Mouse (Mus musculus) cerebellum, postnatal 14 days (tissue): ENCODE measurements around the gene Ccrl2.

Experiments
- DNase-seq, 2 experiments: peaks; one replicate each; pipeline ENCODE4 v3.0.0; 2021; ENCODE audit warnings: mixed read lengths in 2 of 2

Gene Ccrl2

DNA sequence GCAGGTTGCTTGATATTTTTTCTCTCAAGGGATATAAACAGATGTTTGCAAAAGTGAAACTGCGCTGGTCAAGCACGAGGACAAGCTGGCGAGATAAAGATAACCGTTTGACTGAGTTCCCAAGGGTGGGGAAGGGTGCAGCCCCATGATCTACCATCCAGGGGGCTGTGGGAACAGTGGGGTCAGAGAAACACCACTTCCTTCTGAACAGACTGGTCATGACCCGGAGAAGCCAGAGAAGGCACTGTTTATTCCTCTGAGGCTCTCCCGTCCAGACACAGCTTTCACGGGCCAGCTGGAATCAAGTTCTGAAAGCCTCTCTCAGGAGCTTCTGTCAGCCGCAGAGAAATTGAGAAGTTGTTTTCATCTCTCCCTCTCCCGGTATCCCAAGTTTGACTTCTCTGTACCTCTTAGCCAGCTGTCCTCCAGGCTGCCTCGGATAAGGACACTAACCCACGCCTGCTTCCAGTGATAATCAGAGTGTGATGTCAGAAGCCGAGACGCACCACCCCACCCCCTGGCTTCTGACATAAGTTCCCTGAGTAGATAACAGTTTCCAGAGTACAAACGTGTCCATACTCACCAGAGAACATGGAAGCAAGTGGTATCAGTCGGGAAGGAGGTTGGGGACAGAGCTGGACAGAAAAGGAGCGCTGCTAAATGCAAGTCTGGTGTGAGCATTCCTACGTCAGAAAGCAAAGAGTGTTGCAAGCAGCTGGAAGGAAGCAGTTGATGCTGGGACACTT lies at the start of gene Ccrl2:
TSS of gene Ccrl2 (minus strand) at position 722 of the 746 bp plus-strand sequence.
- no peak for DNase-seq

DNA sequence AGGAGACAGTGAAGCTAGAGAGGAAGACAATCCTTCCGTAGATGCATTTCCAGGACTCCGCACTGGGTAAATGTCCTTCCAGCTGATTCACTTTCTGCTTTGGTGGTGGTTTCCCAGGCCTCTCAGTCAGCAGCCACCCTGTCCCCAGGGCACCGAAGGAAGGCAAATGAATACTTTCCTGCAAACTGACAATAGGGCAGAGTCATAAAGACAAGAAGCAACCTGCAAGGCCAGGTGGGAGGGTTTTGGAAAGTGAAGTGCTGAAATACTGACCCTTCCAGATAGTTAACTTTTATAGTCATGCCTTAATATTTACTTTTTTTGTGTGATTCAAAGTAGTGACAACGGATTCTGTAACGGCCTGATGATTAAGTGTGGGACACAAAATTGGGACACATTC lies 46.6 kb upstream of the Ccrl2 start:
- DNase-seq = no peak

DNA sequence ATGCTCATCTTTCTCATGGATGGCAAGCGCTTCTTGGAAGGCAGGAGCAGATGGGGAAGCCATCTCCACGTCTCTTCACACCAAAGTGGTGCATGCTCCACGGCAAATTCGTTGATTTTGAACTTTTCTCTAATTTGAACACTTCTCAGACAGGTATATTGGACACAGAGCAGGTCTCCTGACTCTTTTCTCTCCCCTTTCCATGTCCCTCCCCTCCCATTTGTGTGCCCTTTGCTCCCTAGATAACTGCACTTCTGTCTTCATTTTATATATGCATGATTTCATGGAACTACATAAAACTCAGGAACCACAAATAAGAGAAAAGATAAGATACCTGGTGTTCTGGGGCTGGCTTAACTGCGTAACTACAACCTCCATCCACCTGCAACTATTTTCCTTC lies 46.0 kb upstream of the Ccrl2 start:
- no peak for DNase-seq

DNA sequence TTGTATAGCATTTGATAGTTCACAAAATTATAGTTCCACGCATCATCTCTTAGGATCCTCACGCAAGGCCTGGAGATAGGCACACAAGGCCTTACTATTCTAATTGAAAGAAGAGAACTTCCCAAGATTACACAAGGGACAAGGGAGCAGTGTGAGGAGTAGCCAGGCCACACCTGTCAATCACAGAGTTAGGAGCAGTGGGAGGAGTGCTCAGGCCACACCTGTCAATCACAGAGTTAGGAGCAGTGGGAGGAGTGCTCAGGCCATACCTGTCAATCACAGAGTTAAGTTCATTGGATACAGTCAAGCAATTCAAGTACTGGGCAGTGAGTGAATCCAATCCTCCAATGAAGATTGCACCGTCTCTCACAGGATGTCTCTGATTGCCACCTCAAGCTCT lies 43.1 kb upstream of the Ccrl2 start:
- no peak for DNase-seq

DNA sequence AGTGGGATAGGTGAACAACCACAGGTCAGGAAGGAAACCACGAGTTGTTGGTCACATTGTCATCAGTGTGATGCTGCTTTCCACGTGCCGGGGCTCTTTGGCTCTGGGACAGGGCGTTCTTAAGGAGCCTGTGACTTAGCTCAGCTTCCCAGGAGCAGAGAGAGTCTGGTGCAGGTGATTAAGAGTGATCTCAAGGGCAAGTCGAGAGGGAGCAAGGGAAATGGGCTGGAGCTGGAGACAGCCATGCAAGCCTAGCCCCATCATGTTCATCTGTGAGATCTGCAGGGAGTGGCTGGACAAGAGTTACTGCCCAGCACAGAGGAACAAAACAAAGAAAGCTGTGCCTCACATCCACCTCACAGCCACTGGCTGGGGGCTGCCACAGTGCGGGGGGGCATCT lies 40.2 kb upstream of the Ccrl2 start:
- no peak for DNase-seq

DNA sequence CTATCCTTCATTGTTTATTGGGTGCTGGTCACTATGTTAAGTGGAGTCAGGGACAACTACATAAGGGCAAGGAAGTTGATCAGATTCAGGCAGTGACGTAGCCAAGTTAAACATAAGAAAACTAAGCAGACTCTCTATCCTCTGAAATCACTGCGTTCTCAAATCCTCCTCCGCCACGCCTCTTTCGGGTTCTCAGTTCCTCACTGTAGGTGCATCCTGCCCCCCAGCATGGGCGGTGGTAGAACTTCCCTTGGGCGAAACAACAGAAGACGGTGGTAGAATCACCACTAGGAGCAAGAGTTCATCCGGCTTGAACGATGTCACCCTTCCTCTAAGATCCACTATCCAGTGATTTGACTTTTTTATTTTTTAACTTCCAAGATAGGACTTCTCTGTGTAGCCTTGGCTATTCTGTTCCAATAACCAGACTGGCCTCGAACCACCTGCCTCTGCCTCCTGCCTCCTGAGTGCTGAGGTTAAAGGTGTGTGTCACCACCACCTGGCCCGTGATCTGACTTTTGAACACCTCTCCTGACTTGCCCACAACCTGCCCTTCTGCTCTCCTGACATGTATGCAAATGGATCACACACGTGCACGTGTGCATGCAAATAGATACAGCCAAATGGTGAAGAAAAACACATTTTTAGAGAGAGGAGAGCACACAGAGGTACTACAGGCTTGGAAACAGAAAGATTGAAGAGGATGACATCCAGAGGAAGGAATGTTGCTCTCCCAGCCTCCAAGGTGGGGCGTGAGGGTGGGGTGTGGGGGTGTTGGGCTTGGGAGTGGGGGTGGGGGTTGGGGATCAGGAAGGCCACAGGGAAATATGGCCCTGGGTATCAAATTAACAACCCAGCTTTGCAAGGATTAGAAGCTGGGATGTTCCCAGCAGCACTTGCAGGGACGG lies 39.4 kb upstream of the Ccrl2 start:
- no peak for DNase-seq

DNA sequence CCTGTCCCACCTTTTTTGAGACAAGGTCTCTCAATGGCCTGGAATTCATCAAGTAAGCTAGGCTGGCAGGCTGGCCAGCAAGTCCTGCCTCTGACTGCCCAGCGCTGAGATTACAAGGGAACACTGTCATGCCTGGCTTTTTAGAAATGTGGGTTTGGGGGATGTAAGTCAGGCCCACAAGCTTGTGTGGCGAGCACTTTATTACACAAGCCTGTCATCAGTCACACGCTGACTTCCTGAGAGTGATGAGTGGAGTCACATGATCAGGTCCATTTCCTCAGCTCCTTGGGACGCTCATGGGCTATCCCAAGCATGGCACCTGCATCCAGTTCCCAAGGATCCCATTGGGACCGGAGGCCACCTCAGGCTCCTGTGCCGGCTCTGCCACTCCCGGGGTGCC lies 38.4 kb upstream of the Ccrl2 start:
- DNase-seq = no peak

DNA sequence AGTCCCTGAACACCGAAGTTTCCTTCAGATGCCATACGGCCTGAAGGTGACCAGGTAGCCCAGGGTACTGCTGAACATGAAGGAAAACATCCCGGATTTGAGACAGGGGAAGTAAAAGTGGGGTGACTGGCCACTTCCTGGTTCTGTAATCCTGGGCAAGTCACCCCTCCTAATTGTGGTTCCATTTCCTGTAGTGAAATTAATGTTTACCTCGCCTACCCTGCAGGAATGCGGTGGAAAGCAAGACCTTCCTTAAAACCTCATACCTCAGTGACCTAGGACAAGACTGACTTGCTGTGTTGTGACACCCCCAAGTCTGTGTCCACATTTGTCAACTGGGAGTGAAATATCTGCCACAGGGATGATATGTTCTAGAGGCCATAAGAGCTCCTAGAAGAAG lies 37.3 kb upstream of the Ccrl2 start:
- no peak for DNase-seq

DNA sequence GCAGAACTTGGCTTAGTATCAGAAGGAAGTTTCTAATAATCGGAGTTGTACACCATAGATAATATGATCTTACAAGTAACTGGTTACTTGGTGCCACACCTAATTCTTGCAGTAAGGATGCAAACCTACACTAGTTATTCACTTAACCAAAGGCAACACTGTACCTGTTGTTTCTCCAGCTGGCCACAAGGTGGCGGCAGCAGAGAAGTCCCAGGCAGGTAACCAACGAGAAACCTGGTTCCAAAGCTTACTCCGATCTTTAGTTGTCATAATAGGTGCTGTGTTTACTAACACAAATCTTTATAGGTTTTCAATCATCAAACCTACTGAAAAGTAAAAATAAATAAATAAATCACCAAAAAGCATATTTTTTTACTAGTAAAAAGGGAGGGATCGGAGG lies 35.8 kb upstream of the Ccrl2 start:
- peak; percentile 77 to 79 for DNase-seq

DNA sequence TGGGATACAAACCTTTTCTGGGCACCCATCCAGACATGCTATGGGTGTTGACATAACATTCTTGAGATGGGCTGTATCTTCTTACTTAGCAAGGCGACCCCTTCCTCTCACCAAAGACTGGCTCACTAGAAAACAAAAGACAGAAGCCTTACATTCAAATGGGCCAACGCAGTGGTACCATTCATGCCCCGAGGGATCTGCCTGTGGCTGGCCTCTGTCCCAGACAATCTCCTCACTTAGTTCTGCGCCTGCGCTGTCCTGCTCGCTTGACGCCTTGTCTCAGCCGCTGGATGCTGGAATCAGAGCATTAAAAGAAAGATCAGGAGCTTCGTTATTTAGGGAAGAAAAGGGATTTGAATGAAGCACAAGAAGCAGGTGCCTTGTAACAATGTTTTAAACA lies 35.3 kb upstream of the Ccrl2 start:
- peak; percentile 54 to 62 for DNase-seq

DNA sequence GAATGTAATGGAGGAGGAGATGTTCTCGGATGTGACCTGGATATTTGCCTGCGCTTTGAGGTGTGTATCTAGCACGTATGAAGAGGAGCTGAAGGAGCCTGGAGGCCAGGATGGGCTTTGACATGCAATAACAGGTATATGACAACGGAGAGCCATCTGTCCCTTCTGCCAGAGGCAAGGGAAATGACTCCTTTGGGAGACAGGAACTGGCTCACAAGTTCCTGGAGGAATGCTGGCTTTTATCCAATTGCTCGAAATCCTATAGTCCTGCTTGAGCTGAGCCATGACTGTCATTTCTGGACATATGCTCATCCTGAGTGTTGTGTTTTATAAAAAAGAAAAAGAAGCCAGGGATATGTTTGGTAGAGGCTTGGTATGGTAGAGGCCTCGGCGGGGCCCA lies 31.6 kb upstream of the Ccrl2 start:
- DNase-seq = peak in 1 of 2 experiments; percentile 7

DNA sequence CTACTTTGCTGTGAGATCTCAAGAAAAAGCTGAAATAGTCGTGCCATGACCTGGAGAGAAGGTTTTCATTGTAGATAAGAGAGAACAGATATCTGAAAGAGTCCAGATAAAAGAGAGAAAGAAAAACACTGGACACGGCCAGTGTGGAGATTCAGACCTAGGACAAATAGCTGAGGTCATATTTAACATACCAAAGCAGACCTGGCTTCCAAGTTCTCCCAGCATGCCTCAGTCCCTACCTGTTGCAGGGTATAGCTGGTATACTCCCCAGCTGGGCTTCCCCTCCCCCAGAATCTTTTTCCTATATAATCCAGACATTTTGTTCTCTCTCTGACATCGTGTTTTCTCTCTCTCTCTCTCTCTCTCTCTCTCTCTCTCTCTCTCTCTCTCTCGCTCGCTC lies 30.6 kb upstream of the Ccrl2 start:
- DNase-seq = no peak

DNA sequence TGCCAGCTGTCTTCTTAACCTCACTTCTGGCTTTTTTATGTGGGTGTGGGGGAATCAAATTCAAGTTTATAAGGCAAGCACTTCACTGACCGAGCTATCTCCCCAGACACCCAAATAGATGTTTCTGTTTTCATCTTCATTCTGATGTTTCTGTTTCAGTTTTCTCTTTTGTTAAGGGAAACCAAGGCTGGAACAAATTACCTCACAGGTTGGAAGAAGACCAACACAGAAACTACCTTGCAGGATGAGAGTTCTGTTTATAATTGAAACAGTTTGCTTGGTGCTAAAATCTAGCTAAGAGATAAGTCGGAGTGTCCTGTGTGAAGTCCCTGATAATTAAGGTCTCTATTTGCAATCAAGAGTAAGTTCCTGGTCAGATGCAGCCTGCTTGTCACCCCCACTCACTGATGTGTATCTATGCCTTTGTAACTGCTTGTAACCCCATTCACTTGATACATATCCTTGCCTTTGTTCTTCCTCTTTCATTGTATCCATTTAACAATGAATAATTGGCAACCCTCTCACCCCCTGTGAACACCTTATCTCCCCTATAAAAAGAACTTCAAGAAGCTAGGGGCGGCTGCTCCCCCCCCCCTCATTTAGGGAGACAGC lies 29.8 kb upstream of the Ccrl2 start:
- no peak for DNase-seq

DNA sequence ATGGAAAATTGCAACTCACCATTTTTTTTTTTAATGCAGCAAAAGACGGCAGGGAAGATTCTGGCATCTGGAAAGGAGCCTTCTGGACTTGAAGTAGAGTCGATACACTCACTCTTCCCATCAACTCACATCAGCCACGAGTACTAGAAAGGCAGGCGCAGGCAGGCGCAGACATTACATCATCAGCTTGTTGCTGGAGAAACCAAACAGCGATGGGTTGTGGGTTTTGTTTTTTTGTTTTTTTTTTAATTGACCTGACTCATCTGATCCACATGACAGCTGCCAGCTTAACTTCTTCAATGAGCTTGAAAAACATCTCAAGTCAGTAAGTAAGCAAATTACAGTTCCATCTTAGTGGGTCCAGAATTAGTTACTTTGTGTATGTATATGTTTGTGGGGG lies 28.8 kb upstream of the Ccrl2 start:
- no peak for DNase-seq

DNA sequence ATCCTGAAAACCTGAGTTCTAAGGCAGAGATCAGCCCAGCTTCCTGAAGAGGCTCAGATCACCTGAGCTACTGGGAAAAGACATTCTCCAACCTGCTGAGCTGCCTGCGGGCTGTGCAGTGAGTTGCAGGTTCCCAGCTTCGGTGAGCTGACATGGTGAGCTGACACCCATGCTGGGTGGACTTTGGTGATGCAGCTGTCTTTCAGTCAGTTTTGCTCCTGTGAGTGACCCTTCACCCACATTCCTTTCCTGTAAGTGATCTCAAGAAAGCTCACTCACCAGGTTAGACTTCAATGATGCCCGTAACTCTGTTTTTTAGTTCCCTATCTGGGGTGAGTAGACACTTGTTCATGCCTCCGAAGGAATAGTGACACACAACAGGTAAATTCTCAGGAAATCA lies 28.0 kb upstream of the Ccrl2 start:
- no peak for DNase-seq

DNA sequence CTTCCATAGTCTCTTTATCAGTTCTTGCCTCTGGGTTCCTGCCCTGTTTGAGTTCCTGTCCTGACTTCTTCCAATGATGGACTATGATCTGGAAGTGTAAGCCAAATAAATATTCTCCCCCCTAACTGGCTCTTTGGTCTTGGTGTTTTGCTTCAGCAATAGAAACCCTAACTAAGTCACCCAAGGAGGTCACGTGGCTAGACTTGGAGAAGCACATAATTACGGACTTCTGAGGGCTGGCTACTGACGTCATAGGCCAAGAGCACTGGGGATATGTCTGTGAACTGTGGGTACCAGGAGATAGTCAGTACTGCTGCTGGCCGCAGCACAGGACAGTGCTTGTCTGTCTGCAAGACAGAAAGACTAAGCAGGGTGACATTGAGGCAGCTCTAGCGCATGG lies 24.4 kb upstream of the Ccrl2 start:
- DNase-seq = no peak

DNA sequence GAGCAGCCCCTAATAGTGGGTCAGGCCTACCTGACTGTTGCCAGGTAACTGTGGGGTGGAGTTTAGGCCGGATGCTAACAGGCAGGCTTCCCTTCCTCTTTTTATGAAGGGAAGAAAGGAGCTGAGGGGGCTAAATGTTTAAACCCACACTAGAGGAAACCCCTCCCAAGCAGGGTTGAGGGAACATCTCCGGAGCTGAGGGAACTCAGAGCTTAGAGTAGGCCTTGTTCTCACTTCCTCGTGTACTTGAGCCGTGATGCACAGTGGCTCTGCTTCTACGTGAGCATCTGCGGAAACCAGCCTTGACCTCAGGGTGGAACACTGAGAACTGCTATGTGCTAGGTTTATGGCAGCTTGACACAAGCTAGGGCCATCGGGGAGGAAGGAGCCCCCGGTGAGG lies 23.5 kb upstream of the Ccrl2 start:
- DNase-seq = no peak

DNA sequence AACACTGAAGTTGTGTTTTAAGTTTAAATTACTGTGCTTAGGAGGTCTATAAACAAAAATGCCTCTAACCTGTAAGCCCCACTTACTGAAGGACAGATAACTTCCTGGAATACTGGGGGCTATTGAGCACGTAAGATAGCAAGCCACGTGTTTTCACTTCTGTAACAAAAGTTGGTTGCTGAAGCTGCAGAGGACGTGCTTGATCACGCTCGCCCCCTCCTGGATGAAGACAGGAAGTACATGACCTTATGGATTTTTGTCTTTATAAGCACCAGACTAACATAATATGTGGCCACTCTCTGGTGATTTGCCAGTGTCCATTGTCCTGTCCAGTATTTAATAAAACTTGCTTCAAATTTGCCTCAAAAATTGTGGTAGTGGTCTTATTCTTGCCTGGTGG lies 20.4 kb upstream of the Ccrl2 start:
- peak; percentile 37 to 56 for DNase-seq

DNA sequence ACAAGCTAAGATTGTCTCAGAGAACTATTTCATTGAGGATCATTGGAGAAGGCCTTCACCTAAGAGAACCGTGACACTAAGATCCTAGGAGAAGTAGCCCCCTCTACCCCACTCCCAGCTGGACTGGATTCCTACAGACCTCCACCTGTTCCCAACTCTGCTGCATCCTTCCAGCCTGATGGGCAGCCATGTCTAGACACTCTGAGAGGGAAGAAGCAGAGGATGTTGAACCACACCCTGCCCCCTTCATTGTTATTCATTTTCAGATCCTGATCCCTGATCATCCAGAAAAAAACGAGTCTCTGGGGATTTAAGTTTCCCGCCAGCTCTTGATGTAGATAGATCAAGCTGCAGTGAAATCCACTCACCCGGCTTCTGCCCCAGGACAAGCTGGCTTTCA lies 15.7 kb upstream of the Ccrl2 start:
- DNase-seq = no peak

DNA sequence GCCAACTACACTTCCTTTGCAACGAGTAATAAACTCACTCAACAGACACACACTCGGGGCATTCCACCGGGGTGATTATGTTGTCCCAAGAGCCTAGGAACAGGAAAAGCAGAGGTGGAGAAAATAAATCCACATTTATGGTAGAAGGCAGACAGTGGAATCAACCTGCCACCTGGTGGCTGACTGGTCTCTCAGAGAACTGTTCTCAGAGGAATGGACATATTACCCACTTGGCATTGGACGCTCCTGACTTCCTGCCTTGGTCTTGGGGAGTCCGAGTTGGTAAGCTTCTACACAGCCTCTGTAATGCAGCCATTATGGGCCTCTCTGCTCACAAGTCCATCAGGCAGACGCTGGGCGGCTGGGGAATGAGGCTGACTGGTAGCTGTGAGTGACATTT lies 14.9 kb upstream of the Ccrl2 start:
- DNase-seq = peak; percentile 33 to 48

DNA sequence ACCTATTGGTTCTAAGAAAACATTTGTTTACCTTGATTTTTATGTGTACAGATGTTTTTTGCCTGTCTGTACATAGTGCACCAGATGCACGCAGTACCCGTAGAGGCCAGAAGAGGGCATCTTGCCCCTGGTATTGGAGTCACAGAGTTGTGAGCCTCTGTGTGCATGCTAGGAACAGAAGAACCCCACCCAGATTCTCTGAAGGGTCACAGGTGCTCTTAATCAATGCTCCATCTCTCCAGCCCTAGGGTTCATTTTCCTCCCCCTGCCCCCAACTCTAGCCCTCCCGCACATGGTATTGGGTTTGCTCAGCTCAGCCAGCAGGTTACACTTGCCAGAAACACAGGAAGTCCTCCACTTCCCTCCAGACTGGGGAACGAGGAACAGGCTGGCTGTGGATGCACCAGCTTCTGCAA lies 13.2 kb upstream of the Ccrl2 start:
- DNase-seq = peak; percentile 22 to 39

DNA sequence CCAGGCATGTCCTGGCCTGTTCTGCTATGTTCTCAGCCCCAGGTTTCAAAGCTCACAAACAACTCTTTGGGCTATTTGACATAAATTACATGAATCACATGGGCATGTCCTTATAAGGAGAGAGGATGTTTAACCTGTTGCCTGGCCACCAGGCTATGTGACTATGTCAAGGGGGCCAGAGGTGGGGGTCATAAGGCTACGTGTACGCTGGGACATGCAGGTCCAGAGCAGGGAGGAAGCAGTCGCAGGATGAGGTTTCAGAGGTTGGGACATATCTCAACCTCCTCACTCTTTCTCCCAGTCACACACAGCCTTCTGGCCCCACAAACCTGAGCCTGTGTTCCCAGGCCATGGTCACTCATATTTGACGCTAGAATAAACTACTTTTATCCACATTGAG lies 9.7 kb upstream of the Ccrl2 start:
- no peak for DNase-seq

DNA sequence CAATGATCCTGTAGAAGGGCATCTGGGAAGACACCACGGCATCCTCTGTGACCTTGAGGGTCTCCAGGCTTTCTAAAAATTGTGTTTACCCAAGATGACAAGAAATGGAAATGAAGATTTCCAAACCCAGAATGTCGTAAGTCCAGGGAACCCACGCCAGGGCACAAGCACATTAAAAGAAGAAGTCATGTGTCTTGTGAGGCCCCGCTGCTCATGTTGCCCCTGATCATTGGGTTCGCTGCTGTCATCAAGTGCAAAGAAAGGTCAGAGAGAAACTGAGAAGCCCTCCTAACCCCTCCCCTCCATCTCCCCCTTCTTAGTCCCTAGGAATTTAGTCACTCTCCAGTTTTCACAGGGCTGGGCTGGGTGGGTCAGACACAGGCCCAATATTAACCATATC lies 5.5 kb upstream of the Ccrl2 start:
- DNase-seq = no peak
